Mouse (Mus musculus) bone marrow, adult 2 months (tissue): ENCODE results near the gene Fli1. TPM values are rescaled to one million over a fixed set of nuclear protein-coding genes. Genes with fewer than 3 reads are reported as not detected.

ENCODE experiments used
- H3K27ac ChIP-seq: fragments of 200-500 bp; 2 replicates; pipeline ENCODE4 v1.5.1; 2012; ENCODE audit warnings: low read depth, mild to moderate bottlenecking, control low read depth, inconsistent platforms, low read length; ENCODE audit not compliant: control insufficient read depth, poor library complexity, insufficient read depth
- H3K4me1 ChIP-seq: fragments of 200-500 bp; 2 replicates; pipeline ENCODE4 v1.6.1; 2011; ENCODE audit warnings: low read length; ENCODE audit not compliant: control insufficient read depth, insufficient read depth
- H3K4me3 ChIP-seq: fragments of 200-500 bp; replicated peaks from 2 replicates; pipeline ENCODE3; 2011; ENCODE audit warnings: mild to moderate bottlenecking, low read depth, low read length, control low read depth; ENCODE audit not compliant: control insufficient read depth
- CTCF ChIP-seq: fragments of 200-500 bp; IDR thresholded peaks from 2 replicates; pipeline ENCODE4 v1.5.1; 2011; ENCODE audit warnings: low read length, control low read depth; ENCODE audit not compliant: control insufficient read depth, insufficient read depth
- POLR2A ChIP-seq: fragments of 200-500 bp; IDR thresholded peaks from 2 replicates; pipeline ENCODE4 v1.6.1; 2011; ENCODE audit warnings: low read depth, mild to moderate bottlenecking, control low read depth, low read length, borderline replicate concordance; ENCODE audit not compliant: control insufficient read depth
- WGBS: fragments of 180-500 bp; shearing (Covaris S2); methylation state at CpG from one replicate; pipeline ENCODE4 v1.1.7; 2018; 5-methylcytosine and 5-hydroxymethylcytosine counted together
- polyA plus RNA-seq: library from polyadenylated mRNA; stranded (reverse); fragments of >200 nt; gene quantifications from 2 replicates; pipeline ENCODE4 v1.2.4, GENCODE M21; 2011; ENCODE audit warnings: low replicate concordance; ENCODE audit not compliant: missing spikeins, insufficient read depth, insufficient read length

Gene Fli1
- polyA plus RNA-seq, 1 experiment = 33.9 TPM

DNA sequence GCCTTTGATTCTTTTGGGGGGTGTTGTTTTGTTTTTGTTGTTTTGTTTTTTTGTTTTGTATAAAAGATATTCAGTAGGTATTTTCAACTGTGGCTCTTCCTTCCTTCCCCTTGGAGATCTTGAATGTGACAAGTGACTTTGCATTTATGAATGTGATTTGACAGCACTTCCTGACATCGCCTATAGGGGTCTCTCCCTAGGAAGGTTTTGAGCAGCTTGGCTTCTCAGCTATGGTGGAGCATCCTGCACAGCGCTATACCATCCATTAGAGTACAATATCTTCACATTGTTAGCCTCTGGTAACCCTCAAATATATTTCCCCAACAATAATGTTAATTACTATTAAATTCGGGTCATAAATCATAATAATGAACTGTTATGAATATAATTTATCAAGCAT is 96.9 kb downstream of the Fli1 start:
- TF ChIP-seq CTCF (peak; percentile 51), POLR2A (no peak)
- no peak overlapping the region for H3K4me3 ChIP-seq
- H3K4me1 ChIP-seq = no peaks in the 10 kb centered on the region
- WGBS = 40% methylated on average over 3 of the region's 3 CpGs
- H3K27ac ChIP-seq = no peak overlapping the region

DNA sequence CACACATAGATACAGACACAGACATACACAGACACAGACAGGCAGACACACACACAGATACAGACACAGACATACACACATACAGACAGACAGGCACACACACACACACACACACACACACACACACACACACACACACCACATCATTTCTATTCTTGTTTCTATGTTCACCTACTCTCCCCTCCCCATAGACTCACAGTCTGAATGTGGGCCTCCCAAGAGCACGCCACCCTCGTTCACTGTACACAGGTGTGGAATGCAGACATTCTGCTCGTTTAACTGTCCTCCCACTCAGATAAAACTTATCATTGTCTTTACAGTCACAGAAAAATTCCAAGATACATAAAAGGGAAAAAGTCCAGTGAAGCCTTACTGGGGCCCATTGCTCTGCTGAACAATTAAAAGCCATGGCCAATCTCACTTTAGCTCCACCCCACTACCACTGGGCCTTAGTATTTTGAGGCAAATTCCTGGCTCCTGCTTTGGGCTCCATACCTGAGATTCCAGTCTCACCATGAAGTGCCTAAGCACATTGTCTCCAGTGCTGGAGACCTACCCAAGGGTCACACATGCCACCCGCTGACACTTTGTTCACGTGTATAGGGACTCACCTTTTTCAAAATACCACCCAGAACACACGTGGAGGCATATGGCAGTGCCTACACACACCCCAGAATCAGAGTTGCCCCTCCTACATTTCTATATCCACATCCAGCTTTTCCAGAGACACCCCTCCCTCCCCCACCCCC is 98.0 kb downstream of the Fli1 start:
- H3K4me1 ChIP-seq = no peaks in the 10 kb centered on the region
- no peak overlapping the region for H3K27ac ChIP-seq
- WGBS = 78% methylated on average over 6 of the region's 6 CpGs
- no peak overlapping the region for H3K4me3 ChIP-seq
- TF ChIP-seq CTCF = no peak
- no peak for TF ChIP-seq POLR2A

DNA sequence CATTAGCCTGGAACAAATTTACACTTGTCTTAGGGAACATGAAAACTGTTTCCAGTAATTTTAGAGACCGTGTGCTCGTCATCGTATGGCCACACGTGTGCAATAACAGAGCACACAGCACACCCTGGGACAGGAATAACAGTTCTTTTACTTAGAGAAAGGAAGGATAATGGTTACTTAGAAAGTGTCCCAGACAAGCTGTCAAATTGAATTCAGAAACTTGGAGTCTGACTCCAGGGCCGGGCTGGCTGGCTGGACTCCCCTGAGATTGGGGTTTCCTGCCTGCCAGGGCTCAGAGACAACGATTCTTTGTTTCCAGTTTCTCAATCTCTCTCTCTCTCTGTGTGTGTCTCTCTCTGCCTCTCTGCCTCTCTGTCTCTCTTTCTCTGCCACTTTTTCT is 98.8 kb downstream of the Fli1 start:
- Histone ChIP-seq H3K4me1 (no peaks in the 10 kb centered on the region), H3K4me3 (no peak overlapping the region), H3K27ac (no peak overlapping the region)
- TF ChIP-seq CTCF (no peak), POLR2A (no peak)
- WGBS = 67% methylated on average over 6 of the region's 6 CpGs

DNA sequence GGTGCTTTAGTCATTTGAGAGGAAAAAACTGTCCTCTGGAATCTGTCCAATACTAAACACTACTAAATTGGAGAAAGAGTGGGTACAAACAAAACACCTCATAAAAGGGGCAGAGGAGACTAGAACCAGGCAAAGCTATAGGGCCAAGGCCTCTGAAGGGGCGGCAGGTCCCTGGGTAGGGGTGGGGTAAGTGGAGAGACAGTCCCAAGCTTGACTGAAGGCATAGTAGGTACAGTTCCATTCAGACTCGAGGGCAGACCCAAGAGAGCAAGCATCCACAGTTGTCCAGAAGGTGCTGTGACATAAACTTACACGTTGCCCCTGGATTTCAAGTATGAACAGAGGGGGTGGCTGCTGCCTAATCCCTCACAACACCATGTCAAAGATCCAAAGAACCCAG is 99.5 kb downstream of the Fli1 start:
- TF ChIP-seq POLR2A (no peak), CTCF (no peak)
- WGBS = 70% methylated on average over 3 of the region's 3 CpGs
- no peak overlapping the region for H3K4me3 ChIP-seq
- H3K4me1 ChIP-seq = no peaks in the 10 kb centered on the region
- H3K27ac ChIP-seq = no peak overlapping the region

DNA sequence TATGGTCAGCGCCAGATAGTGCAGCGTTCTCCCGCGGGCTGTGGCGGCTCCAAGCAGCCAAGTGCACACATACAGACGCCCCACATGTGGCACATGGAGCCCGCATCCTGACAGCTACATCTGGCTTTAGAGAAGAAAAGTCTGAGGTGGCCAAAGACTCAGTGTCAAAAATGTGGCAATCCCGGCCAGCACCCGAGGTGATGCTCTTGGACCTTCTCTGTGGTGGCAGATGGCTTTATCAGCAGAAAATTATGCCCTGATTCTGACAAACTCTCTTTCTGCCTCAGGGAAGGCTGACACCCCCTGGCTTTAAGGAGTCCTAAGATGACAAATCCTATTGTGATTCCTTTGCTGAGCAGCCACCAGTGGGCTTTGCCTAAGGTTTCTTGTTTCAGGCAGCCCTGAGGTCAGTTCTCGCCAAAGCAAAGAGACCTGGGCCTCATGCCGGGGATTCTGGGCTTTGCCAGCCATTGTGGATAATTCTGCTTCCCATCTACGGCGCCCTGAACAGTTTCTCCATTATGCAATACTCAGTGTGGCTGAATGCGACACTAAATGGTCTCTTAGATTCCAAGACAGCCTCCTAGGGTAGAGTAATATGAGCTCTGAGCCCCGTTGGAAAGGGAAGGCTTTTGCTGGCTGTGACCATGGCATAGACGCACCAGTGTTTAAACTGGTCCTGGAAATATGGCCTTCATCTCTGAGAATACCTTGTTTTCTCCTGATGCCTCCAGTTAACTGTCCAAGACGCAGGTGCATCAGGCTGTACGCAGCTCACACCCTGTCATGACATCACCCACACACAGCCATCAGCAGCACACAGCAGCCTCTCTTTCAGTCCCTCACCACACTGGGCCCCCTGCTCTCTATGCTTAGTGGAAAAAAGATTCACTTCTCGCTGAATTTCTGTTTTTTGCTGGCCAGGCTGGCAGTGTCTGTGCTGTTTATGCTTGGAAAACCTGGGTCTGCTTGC is 108.1 kb downstream of the Fli1 start:
- Histone ChIP-seq H3K4me1 (no peaks in the 10 kb centered on the region), H3K27ac (no peak overlapping the region), H3K4me3 (no peak overlapping the region)
- TF ChIP-seq CTCF = no peak
- TF ChIP-seq POLR2A = no peak
- 80% methylated on average over 19 of the region's 19 CpGs for WGBS

DNA sequence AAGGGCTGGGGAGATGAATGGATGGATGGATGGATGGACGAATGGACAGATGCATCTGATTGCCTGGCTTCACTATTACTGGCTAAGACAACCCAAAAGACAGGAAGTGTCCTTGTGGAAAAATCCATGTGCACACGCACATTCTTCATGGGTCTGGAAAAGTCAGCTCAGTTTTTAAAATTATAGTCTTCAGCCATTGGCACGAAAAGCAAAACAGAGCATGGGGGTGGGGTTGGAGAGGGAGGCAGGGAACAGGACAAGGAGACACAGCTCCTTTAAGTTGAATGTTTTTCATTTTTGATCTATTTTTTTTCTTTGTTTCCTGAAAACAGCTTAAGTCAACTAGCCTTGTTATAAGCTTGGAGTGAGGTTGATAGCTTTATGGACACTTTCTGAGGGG is 111.6 kb downstream of the Fli1 start:
- 77% methylated on average over 3 of the region's 3 CpGs for WGBS

DNA sequence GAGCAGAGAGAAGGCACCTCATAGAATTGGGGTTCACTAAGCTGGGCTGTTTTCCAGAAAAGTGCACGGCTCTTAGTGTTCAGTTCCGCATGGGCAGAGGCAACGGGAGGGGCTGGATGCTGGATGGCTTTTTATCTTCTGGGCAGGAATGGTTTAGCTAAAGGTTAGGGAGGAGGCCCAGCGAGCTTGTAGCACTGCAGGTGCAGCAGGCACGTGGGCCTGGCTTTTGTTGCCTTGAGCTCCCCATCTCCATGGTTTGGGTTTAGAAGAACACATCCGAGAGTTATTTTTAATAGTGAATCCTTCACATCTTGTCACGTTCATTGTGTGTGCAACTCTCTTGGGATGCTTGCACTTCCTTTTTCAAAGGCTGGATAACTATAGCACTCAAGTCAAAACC is 117.3 kb downstream of the Fli1 start:
- no peak overlapping the region for H3K4me3 ChIP-seq
- 80% methylated on average over 7 of the region's 7 CpGs for WGBS
- H3K27ac ChIP-seq = no peak overlapping the region
- no peak for TF ChIP-seq CTCF
- no peak for TF ChIP-seq POLR2A
- no peaks in the 10 kb centered on the region for H3K4me1 ChIP-seq

More for the DNA sequence above, 111.6 kb downstream of the Fli1 start:
- H3K4me3 ChIP-seq = no peak overlapping the region
- H3K27ac ChIP-seq = no peak overlapping the region
- no peak for TF ChIP-seq CTCF
- no peaks in the 10 kb centered on the region for H3K4me1 ChIP-seq

DNA sequence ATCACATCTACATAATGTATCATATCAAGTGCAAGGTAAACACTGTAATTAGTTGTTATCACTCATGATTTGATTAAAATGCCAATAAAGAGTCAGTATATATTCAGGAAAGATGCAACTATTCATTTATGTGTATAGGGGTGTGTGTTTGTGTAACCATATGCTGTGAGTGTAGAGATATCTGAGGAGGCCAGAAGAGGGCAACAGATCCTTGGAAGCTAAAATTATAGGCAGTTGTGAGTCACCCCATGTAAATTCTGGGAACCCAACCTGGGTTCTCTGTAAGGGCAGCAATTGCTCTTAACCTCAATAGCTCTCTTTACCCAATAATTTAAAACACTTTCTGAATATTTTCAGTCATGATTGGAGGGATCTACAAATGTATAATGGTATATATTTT is 122.0 kb downstream of the Fli1 start:
- Histone ChIP-seq H3K4me1 (no peaks in the 10 kb centered on the region), H3K27ac (no peak overlapping the region), H3K4me3 (no peak overlapping the region)
- TF ChIP-seq POLR2A = no peak
- no peak for TF ChIP-seq CTCF
